Mouse (Mus musculus): Measurements from ENCODE around the gene Psmd14. TPM values are rescaled to one million over a fixed set of nuclear protein-coding genes. Genes with fewer than 3 reads are reported as not detected.

Gene Psmd14
- total RNA-seq (2022) = 100 to 1,000 TPM; 108 to 117 (median 111) TPM

- peak; percentile 83 to 86 for DNase-seq (ENCODE audit: low spot score in 2 of 2)
Observed at GRCm38 (mm10) chr2:61711108-61712040, at the start of gene Psmd14. Gene Psmd14, plus strand, starts transcription at chr2:61711694.

GRCm38 (mm10) chr2:61662833-61663232 lies 48.7 kb upstream of the Psmd14 start:
- no peak for DNase-seq (ENCODE audit: low spot score in 2 of 2)

- no peak for DNase-seq (ENCODE audit: low spot score in 2 of 2)
Observed at GRCm38 (mm10) chr2:61663573-61664241, 47.8 kb upstream of the Psmd14 start.

GRCm38 (mm10) chr2:61667420-61667819 lies 44.1 kb upstream of the Psmd14 start:
- no peak for DNase-seq (ENCODE audit: low spot score in 2 of 2)

- DNase-seq (ENCODE audit: low spot score in 2 of 2) = peak in 1 of 2 experiments; percentile 50
Observed at GRCm38 (mm10) chr2:61668260-61668659, 43.2 kb upstream of the Psmd14 start.

- no peak for DNase-seq (ENCODE audit: low spot score in 2 of 2)
Observed at GRCm38 (mm10) chr2:61674555-61674954, 36.9 kb upstream of the Psmd14 start.

- no peak for DNase-seq (ENCODE audit: low spot score in 2 of 2)
Observed at GRCm38 (mm10) chr2:61681572-61681971, 29.9 kb upstream of the Psmd14 start.

- no peak for DNase-seq (ENCODE audit: low spot score in 2 of 2)
Observed at GRCm38 (mm10) chr2:61686533-61686932, 25.0 kb upstream of the Psmd14 start.

GRCm38 (mm10) chr2:61689086-61689485 lies 22.4 kb upstream of the Psmd14 start:
- DNase-seq (ENCODE audit: low spot score in 2 of 2) = no peak

GRCm38 (mm10) chr2:61709570-61709969 lies 1.9 kb upstream of the Psmd14 start:
- DNase-seq (ENCODE audit: low spot score in 2 of 2) = no peak

GRCm38 (mm10) chr2:61712526-61712925 lies 1.0 kb downstream of the Psmd14 start:
- no peak for DNase-seq (ENCODE audit: low spot score in 2 of 2)

GRCm38 (mm10) chr2:61722401-61722982 lies 11.0 kb downstream of the Psmd14 start:
- no peak for DNase-seq (ENCODE audit: low spot score in 2 of 2)

- peak in 1 of 2 experiments; percentile 26 for DNase-seq (ENCODE audit: low spot score in 2 of 2)
Observed at GRCm38 (mm10) chr2:61732802-61733486, 21.4 kb downstream of the Psmd14 start.

- DNase-seq (ENCODE audit: low spot score in 2 of 2) = no peak
Observed at GRCm38 (mm10) chr2:61734175-61734574, 22.7 kb downstream of the Psmd14 start.

- DNase-seq (ENCODE audit: low spot score in 2 of 2) = no peak
Observed at GRCm38 (mm10) chr2:61746051-61746450, 34.6 kb downstream of the Psmd14 start.

GRCm38 (mm10) chr2:61746580-61746979 lies 35.1 kb downstream of the Psmd14 start:
- no peak for DNase-seq (ENCODE audit: low spot score in 2 of 2)

GRCm38 (mm10) chr2:61747411-61747810 lies 35.9 kb downstream of the Psmd14 start:
- no peak for DNase-seq (ENCODE audit: low spot score in 2 of 2)

- DNase-seq (ENCODE audit: low spot score in 2 of 2) = no peak
Observed at GRCm38 (mm10) chr2:61750702-61751101, 39.2 kb downstream of the Psmd14 start.

GRCm38 (mm10) chr2:61751286-61751685 lies 39.8 kb downstream of the Psmd14 start:
- DNase-seq (ENCODE audit: low spot score in 2 of 2) = no peak

- DNase-seq (ENCODE audit: low spot score in 2 of 2) = no peak
Observed at GRCm38 (mm10) chr2:61752362-61752761, 40.9 kb downstream of the Psmd14 start.

GRCm38 (mm10) chr2:61754989-61755388 lies 43.5 kb downstream of the Psmd14 start:
- DNase-seq (ENCODE audit: low spot score in 2 of 2) = no peak
